23 mouse cellular contexts compared by ENCODE assay signal in the genomic region with DNA sequence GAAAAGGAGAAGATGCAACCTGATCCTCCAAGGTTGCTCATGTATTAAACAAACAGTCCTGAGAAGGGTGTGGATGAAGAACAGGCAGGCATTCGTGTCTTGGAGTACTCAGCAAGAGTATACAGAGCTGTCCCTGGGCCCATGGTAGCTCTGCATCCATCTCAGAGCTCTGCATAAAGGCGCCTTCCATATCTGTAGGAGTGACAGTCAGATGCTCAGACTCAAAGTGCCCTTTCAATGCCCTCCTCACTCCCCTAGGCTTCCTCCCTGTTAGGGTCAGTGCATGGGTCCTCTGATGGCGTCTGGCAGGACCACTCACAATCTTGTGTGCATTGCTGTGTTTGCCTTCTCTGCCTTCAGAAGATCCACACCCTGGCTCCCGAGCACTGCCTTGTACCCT. TPM values are rescaled to one million over a fixed set of nuclear protein-coding genes. Genes with fewer than 3 reads are reported as not detected.
DNase-seq lines count a peak whose midpoint lies in the region; ATAC-seq and TF ChIP-seq lines count a peak whose summit lies in the region.
"Had no signal": no experiment of that assay in that cellular context is flagged by ENCODE, and none has a peak within 500 bp of the region (broad histone marks: within the 10 kb centered on the region; RNA-seq: fewer than 3 reads in every experiment).

No protein-coding gene starts in this region.

- WGBS in neural tube, embryonic 11.5 days: 65% methylated on average over 4 of the region's 4 CpGs
- 75% methylated on average over 4 of the region's 4 CpGs for WGBS in neural tube, embryonic 15.5 days
- WGBS in hindbrain, postnatal 0 days: 78% methylated on average over 4 of the region's 4 CpGs

- TF ChIP-seq CTCF in hindbrain, postnatal 0 days (IDR thresholded peaks at IDR 0.05; ENCODE audit: low read depth): no peak
- TF ChIP-seq CTCF in left cerebral cortex, adult 2 months (IDR thresholded peaks at IDR 0.05): no peak

- H3K4me1 ChIP-seq in megakaryocyte, embryonic 14.5 days: peaks cover 6% of the 10 kb centered on the region
- H3K4me1 ChIP-seq in neural tube, embryonic 11.5 days (ENCODE audit: control insufficient read depth, insufficient read depth, low read length): peaks cover 4% of the 10 kb centered on the region; the same call in 1 of the 2 replicates
- H3K4me1 ChIP-seq in neural tube, embryonic 15.5 days: peaks cover 9% of the 10 kb centered on the region; the same call in 1 of the 2 replicates
- H3K4me1 ChIP-seq in hindbrain, postnatal 0 days (ENCODE audit: insufficient read depth, low read length): no peaks in the 10 kb centered on the region

- peak overlapping the region; percentile 10 for H3K4me3 ChIP-seq in megakaryocyte, embryonic 14.5 days (replicated peaks)
- no peak overlapping the region for H3K4me3 ChIP-seq in neural tube, embryonic 11.5 days (ENCODE audit: low read depth, low read length)
- no peak overlapping the region for H3K4me3 ChIP-seq in neural tube, embryonic 15.5 days (replicated peaks)
- no peak overlapping the region for H3K4me3 ChIP-seq in hindbrain, postnatal 0 days (ENCODE audit: low read length)
- no peak overlapping the region for H3K4me3 ChIP-seq in left cerebral cortex, adult 2 months
- H3K4me3 ChIP-seq: embryonic facial prominence, embryonic 15.5 days; erythroblast, embryonic 14.5 days; forebrain, embryonic 10.5 days; gastrocnemius, adult 2 months; heart, embryonic 13.5 days had no signal

- DNase-seq in neural tube, embryonic 11.5 days (ENCODE audit: low spot score): no peak
- no peak for DNase-seq in hindbrain, postnatal 0 days (ENCODE audit: low spot score)
- DNase-seq in left cerebral cortex, adult 2 months (ENCODE audit: extremely low spot score in 1 of 2, low spot score in 2 of 2): no peak
- no peak for DNase-seq in c-Kit-positive CD71-positive TER-119-positive erythroid progenitor cells, embryonic 14.5 days (ENCODE audit: low spot score)
- DNase-seq: adrenal gland, adult 8-10 months; adrenal gland, postnatal 36 days; cerebellum, adult 11 months; cerebellum, adult 8-10 months; cerebellum, postnatal 14 days; embryo, embryonic 11 days; gastrocnemius, adult 2 months; gastrocnemius, postnatal 25 days; heart, postnatal 36 days had no signal

- intact Hi-C loops in left cerebral cortex, adult 2 months (cut with DNase I): no loop called here

- no peaks in the 10 kb centered on the region for H3K9me3 ChIP-seq in megakaryocyte, embryonic 14.5 days
- H3K9me3 ChIP-seq in neural tube, embryonic 11.5 days (ENCODE audit: control insufficient read depth, low read length): no peaks in the 10 kb centered on the region
- H3K9me3 ChIP-seq in neural tube, embryonic 15.5 days (replicated peaks): no peaks in the 10 kb centered on the region
- no peaks in the 10 kb centered on the region for H3K9me3 ChIP-seq in hindbrain, postnatal 0 days (ENCODE audit: low read length)
- H3K9me3 ChIP-seq: embryonic facial prominence, embryonic 15.5 days; forebrain, embryonic 10.5 days; heart, embryonic 13.5 days had no signal

- H3K4me2 ChIP-seq in neural tube, embryonic 11.5 days (ENCODE audit: low read depth): no peak overlapping the region
- no peak overlapping the region for H3K4me2 ChIP-seq in neural tube, embryonic 15.5 days
- H3K4me2 ChIP-seq in hindbrain, postnatal 0 days (ENCODE audit: low read depth, low read length): no peak overlapping the region
- H3K4me2 ChIP-seq: embryonic facial prominence, embryonic 15.5 days; heart, embryonic 13.5 days had no signal

- H3K9ac ChIP-seq in neural tube, embryonic 11.5 days (ENCODE audit: low read length): no peak overlapping the region
- H3K9ac ChIP-seq in neural tube, embryonic 15.5 days (replicated peaks): no peak overlapping the region
- no peak overlapping the region for H3K9ac ChIP-seq in hindbrain, postnatal 0 days (replicated peaks; ENCODE audit: low read length)
- H3K9ac ChIP-seq: embryonic facial prominence, embryonic 15.5 days; heart, embryonic 13.5 days had no signal

- ATAC-seq in megakaryocyte, adult 5-6 weeks (ENCODE audit: poor library complexity, severe bottlenecking): no peak
- ATAC-seq in neural tube, embryonic 11.5 days (ENCODE audit: insufficient read depth, low FRiP score, low TSS enrichment): no peak
- no peak for ATAC-seq in neural tube, embryonic 15.5 days (ENCODE audit: low FRiP score)
- no peak for ATAC-seq in hindbrain, postnatal 0 days
- ATAC-seq: forebrain, embryonic 14.5 days had no signal

- H3K27me3 ChIP-seq in megakaryocyte, embryonic 14.5 days (replicated peaks): peaks cover 8% of the 10 kb centered on the region
- no peaks in the 10 kb centered on the region for H3K27me3 ChIP-seq in neural tube, embryonic 11.5 days (ENCODE audit: control insufficient read depth, insufficient read depth, low read length)
- no peaks in the 10 kb centered on the region for H3K27me3 ChIP-seq in neural tube, embryonic 15.5 days (replicated peaks)
- H3K27me3 ChIP-seq in hindbrain, postnatal 0 days (ENCODE audit: insufficient read depth, low read length): no peaks in the 10 kb centered on the region
- H3K27me3 ChIP-seq: embryonic facial prominence, embryonic 15.5 days; heart, embryonic 13.5 days had no signal

- H3K27ac ChIP-seq in neural tube, embryonic 11.5 days (ENCODE audit: low read depth, low read length): peak overlapping the region; percentile 56; the same call in 1 of the 2 replicates
- H3K27ac ChIP-seq in neural tube, embryonic 15.5 days (replicated peaks): no peak overlapping the region; the same call in 1 of the 2 replicates
- H3K27ac ChIP-seq in hindbrain, postnatal 0 days: peak overlapping the region; percentile 4; the same call in 1 of the 2 replicates
- no peak overlapping the region for H3K27ac ChIP-seq in left cerebral cortex, adult 2 months
- H3K27ac ChIP-seq: embryonic facial prominence, embryonic 15.5 days; forebrain, embryonic 10.5 days; gastrocnemius, adult 2 months; heart, embryonic 13.5 days had no signal

- no peaks in the 10 kb centered on the region for H3K36me3 ChIP-seq in megakaryocyte, embryonic 14.5 days (replicated peaks; ENCODE audit: low read length)
- no peaks in the 10 kb centered on the region for H3K36me3 ChIP-seq in neural tube, embryonic 11.5 days (ENCODE audit: control insufficient read depth, insufficient read depth, low read length)
- no peaks in the 10 kb centered on the region for H3K36me3 ChIP-seq in neural tube, embryonic 15.5 days
- no peaks in the 10 kb centered on the region for H3K36me3 ChIP-seq in hindbrain, postnatal 0 days (ENCODE audit: insufficient read depth, low read length)
- H3K36me3 ChIP-seq: embryonic facial prominence, embryonic 15.5 days; forebrain, embryonic 10.5 days; heart, embryonic 13.5 days had no signal

RNA-seq across cellular contexts. Expression of a gene that starts 36.9 kb away (rescaled TPM):
- polyA plus RNA-seq in megakaryocyte, embryonic 14.5 days (2012; ENCODE audit: insufficient read depth, low replicate concordance): not detected in 2 replicates
- total RNA-seq in megakaryocyte, adult 5-6 weeks (2015): not detected in 2 replicates
- total RNA-seq in megakaryocyte, adult 5-6 weeks (2017): not detected in 2 replicates
- 7.1 and 7.8 TPM in 2 replicates for polyA plus RNA-seq in neural tube, embryonic 11.5 days (2014; fragmentation: Nextera tagmentation; extraction: Ambion mirVana)
- polyA plus RNA-seq in neural tube, embryonic 15.5 days (2015; fragmentation: Nextera tagmentation; extraction: Ambion mirVana): 3.3 and 4.0 TPM in 2 replicates
- 3.2 and 4.3 TPM in 2 replicates for total RNA-seq in hindbrain, postnatal 0 days (2014; rRNA removed)
- polyA plus RNA-seq in hindbrain, postnatal 0 days (2015; fragmentation: Nextera tagmentation; extraction: Ambion mirVana): 1.9 and 2.4 TPM in 2 replicates
- total RNA-seq in left cerebral cortex, adult 2 months (2021): under 1 TPM; 0.48 to 0.63 TPM
- total RNA-seq: common myeloid progenitor, adult 5-6 weeks; gastrocnemius, adult 2 months; granulocyte monocyte progenitor cell, adult 5-6 weeks; heart, postnatal 36 days had no signal
- polyA plus RNA-seq: erythroblast, embryonic 14.5 days had no signal

Comparison
In these comparisons a context has a peak if more than half of its experiments do, and no peak if none do; other contexts are left out.
1. H3K27ac ChIP-seq: peak in neural tube, embryonic 11.5 days (single experiment) and hindbrain, postnatal 0 days (single experiment); none in neural tube, embryonic 15.5 days (single experiment) and left cerebral cortex, adult 2 months (single experiment).